Mouse (Mus musculus) CH12.LX (cell line): ENCODE measurements around the gene Cmss1. TPM values are rescaled to one million over a fixed set of nuclear protein-coding genes. Genes with fewer than 3 reads are reported as not detected.

Source experiments
- DNase-seq: peaks from one replicate; pipeline ENCODE4 v3.0.0-alpha.2; 2013; ENCODE audit errors: extremely low read depth
- H3K27ac ChIP-seq: 2 replicates; pipeline ENCODE4 v1.5.1; 2012; ENCODE audit warnings: low read depth, mild to moderate bottlenecking, control low read depth, moderate library complexity; ENCODE audit not compliant: insufficient read depth
- H3K27me3 ChIP-seq: replicated peaks from 2 replicates; pipeline ENCODE3; 2012; ENCODE audit warnings: inconsistent platforms
- H3K36me3 ChIP-seq, 2 experiments: replicated peaks in 1 of 2; 2 replicates each; pipeline versions ENCODE3 to v1.6.1; 2012; ENCODE audit warnings: inconsistent platforms in 1 of 2, low read length in 1 of 2, mild to moderate bottlenecking in 1 of 2, mixed read lengths in 1 of 2, moderate library complexity in 1 of 2; ENCODE audit not compliant: control insufficient read depth in 1 of 2, insufficient read depth in 1 of 2
- H3K4me1 ChIP-seq, 2 experiments: 2 replicates each; pipeline ENCODE4 v1.6.1; 2012; ENCODE audit warnings: inconsistent platforms in 1 of 2, moderate library complexity in 1 of 2; ENCODE audit not compliant: insufficient read depth in 2 of 2, control insufficient read depth in 1 of 2
- H3K4me2 ChIP-seq: 2 replicates; pipeline ENCODE4 v1.6.1; 2012; ENCODE audit warnings: low read depth, mild to moderate bottlenecking, control low read depth; ENCODE audit not compliant: poor library complexity, insufficient read depth, severe bottlenecking
- H3K4me3 ChIP-seq, 3 experiments: fragments of 150-350 bp in 1 of 3; sonication (generic) in 1 of 3; replicated peaks in 1 of 3; 2 replicates each; pipeline versions ENCODE3 to v1.5.1; 2011 to 2012; ENCODE audit warnings: low read depth in 2 of 3, low read length in 2 of 3, mild to moderate bottlenecking in 2 of 3, moderate library complexity in 2 of 3, control low read depth in 1 of 3, improper control_type of control experiment in 1 of 3, inconsistent platforms in 1 of 3, mixed read lengths in 1 of 3; ENCODE audit not compliant: poor library complexity in 1 of 3
- H3K79me2 ChIP-seq: replicated peaks from 2 replicates; pipeline ENCODE4 v1.6.1; 2012; ENCODE audit warnings: mild to moderate bottlenecking, moderate library complexity; ENCODE audit not compliant: control insufficient read depth, poor library complexity, insufficient read depth, severe bottlenecking; ENCODE audit errors: extremely low read depth
- H3K9ac ChIP-seq: 2 replicates; pipeline ENCODE4 v1.6.1; 2012; ENCODE audit warnings: low read depth, mild to moderate bottlenecking, control low read depth, moderate library complexity; ENCODE audit not compliant: insufficient read depth
- H3K9me3 ChIP-seq: replicated peaks from 2 replicates; pipeline ENCODE3; 2012; ENCODE audit warnings: low read length, inconsistent platforms, mixed read lengths
- CHD1 ChIP-seq: IDR thresholded peaks from 2 replicates; pipeline ENCODE4 v1.6.1; 2012; ENCODE audit warnings: low read depth, low read length, improper control_type of control experiment, inconsistent platforms
- CHD2 ChIP-seq: IDR thresholded peaks from 2 replicates; pipeline ENCODE4 v1.6.1; 2011; ENCODE audit warnings: low read length, improper control_type of control experiment
- CTCF ChIP-seq, 2 experiments: IDR thresholded peaks in 1 of 2; conservative IDR thresholded peaks in 1 of 2; 2 replicates each; pipeline ENCODE4 v1.5.1; 2011 to 2012; ENCODE audit warnings: low read depth in 2 of 2, low read length in 2 of 2, improper control_type of control experiment in 1 of 2, inconsistent platforms in 1 of 2, mild to moderate bottlenecking in 1 of 2, moderate library complexity in 1 of 2
- ELF1 ChIP-seq: IDR thresholded peaks from 2 replicates; pipeline ENCODE4 v1.6.1; 2014; ENCODE audit warnings: low read depth, mild to moderate bottlenecking, inconsistent platforms, low read length, improper control_type of control experiment
- EP300 ChIP-seq: IDR thresholded peaks from 2 replicates; pipeline ENCODE4 v1.6.1; 2011; ENCODE audit warnings: low read length, improper control_type of control experiment
- ETS1 ChIP-seq: conservative IDR thresholded peaks from 2 replicates; pipeline ENCODE4 v1.6.1; 2012; ENCODE audit warnings: low read depth, mild to moderate bottlenecking, inconsistent platforms, low read length, improper control_type of control experiment, moderate library complexity
- GABPA ChIP-seq: IDR thresholded peaks from 2 replicates; pipeline ENCODE4 v1.6.1; 2012; ENCODE audit warnings: low read depth, low read length, improper control_type of control experiment, inconsistent platforms; ENCODE audit not compliant: insufficient replicate concordance
- HCFC1 ChIP-seq: IDR thresholded peaks from 2 replicates; pipeline ENCODE4 v1.6.1; 2012; ENCODE audit warnings: low read depth, mild to moderate bottlenecking, inconsistent platforms, low read length, improper control_type of control experiment
- IRF4 ChIP-seq: IDR thresholded peaks from 2 replicates; pipeline ENCODE4 v1.6.1; 2014; ENCODE audit warnings: low read depth, mild to moderate bottlenecking, inconsistent platforms, low read length, improper control_type of control experiment
- JUN ChIP-seq: IDR thresholded peaks from 2 replicates; pipeline ENCODE4 v1.6.1; 2011; ENCODE audit warnings: low read depth, mild to moderate bottlenecking, low read length, improper control_type of control experiment, moderate library complexity; ENCODE audit not compliant: insufficient read depth
- JUND ChIP-seq: conservative IDR thresholded peaks from 2 replicates; pipeline ENCODE4 v1.6.1; 2011; ENCODE audit warnings: low read depth, low read length, improper control_type of control experiment
- KAT2A ChIP-seq: IDR thresholded peaks from 2 replicates; pipeline ENCODE4 v1.6.1; 2012; ENCODE audit warnings: low read length, improper control_type of control experiment, inconsistent platforms; ENCODE audit not compliant: insufficient replicate concordance
- MAFK ChIP-seq: IDR thresholded peaks from 2 replicates; pipeline ENCODE4 v1.6.1; 2011; ENCODE audit warnings: low read length, improper control_type of control experiment; ENCODE audit not compliant: insufficient replicate concordance
- MAX ChIP-seq: IDR thresholded peaks from 2 replicates; pipeline ENCODE4 v1.6.1; 2011; ENCODE audit warnings: low read length, improper control_type of control experiment
- MAZ ChIP-seq: IDR thresholded peaks from 2 replicates; pipeline ENCODE4 v1.6.1; 2012; ENCODE audit warnings: low read depth, mild to moderate bottlenecking, inconsistent platforms, low read length, improper control_type of control experiment, moderate library complexity
- MEF2A ChIP-seq: IDR thresholded peaks from 2 replicates; pipeline ENCODE4 v1.6.1; 2014; ENCODE audit warnings: low read depth, mild to moderate bottlenecking, inconsistent platforms, low read length, improper control_type of control experiment, borderline replicate concordance
- MXI1 ChIP-seq: IDR thresholded peaks from 2 replicates; pipeline ENCODE4 v1.6.1; 2011; ENCODE audit warnings: mild to moderate bottlenecking, low read depth, low read length, improper control_type of control experiment
- MYC ChIP-seq: IDR thresholded peaks from 2 replicates; pipeline ENCODE4 v1.6.1; 2011; ENCODE audit warnings: low read depth, mild to moderate bottlenecking, improper control_type of control experiment, low read length
- NELFE ChIP-seq: IDR thresholded peaks from 2 replicates; pipeline ENCODE4 v1.6.1; 2011; ENCODE audit warnings: low read depth, low read length, improper control_type of control experiment
- NRF1 ChIP-seq: IDR thresholded peaks from 2 replicates; pipeline ENCODE4 v1.6.1; 2014; ENCODE audit warnings: low read depth, mild to moderate bottlenecking, inconsistent platforms, low read length, improper control_type of control experiment, moderate library complexity
- PAX5 ChIP-seq: IDR thresholded peaks from 2 replicates; pipeline ENCODE4 v1.6.1; 2012; ENCODE audit warnings: low read length, inconsistent platforms, mixed read lengths
- POLR2A ChIP-seq: IDR thresholded peaks from 2 replicates; pipeline ENCODE4 v1.6.1; 2011; ENCODE audit warnings: low read depth, mild to moderate bottlenecking, improper control_type of control experiment, low read length
- POLR2AphosphoS2 ChIP-seq: IDR thresholded peaks from 2 replicates; pipeline ENCODE4 v1.6.1; 2011; ENCODE audit warnings: low read depth, low read length, improper control_type of control experiment
- RAD21 ChIP-seq: IDR thresholded peaks from 2 replicates; pipeline ENCODE4 v1.6.1; 2011; ENCODE audit warnings: low read depth, mild to moderate bottlenecking, low read length, improper control_type of control experiment, moderate library complexity
- RCOR1 ChIP-seq: conservative IDR thresholded peaks from 2 replicates; pipeline ENCODE4 v1.6.1; 2012; ENCODE audit warnings: low read depth, mild to moderate bottlenecking, inconsistent platforms, low read length, improper control_type of control experiment
- SIN3A ChIP-seq: IDR thresholded peaks from 2 replicates; pipeline ENCODE4 v1.6.1; 2012; ENCODE audit warnings: low read length, improper control_type of control experiment, inconsistent platforms
- SMC3 ChIP-seq: IDR thresholded peaks from 2 replicates; pipeline ENCODE4 v1.6.1; 2011; ENCODE audit warnings: low read depth, low read length, improper control_type of control experiment
- TBP ChIP-seq: conservative IDR thresholded peaks from 2 replicates; pipeline ENCODE4 v1.6.1; 2011; ENCODE audit warnings: low read depth, low read length, improper control_type of control experiment
- TCF12 ChIP-seq: IDR thresholded peaks from 2 replicates; pipeline ENCODE4 v1.6.1; 2014; ENCODE audit warnings: low read depth, mild to moderate bottlenecking, inconsistent platforms, low read length, improper control_type of control experiment
- UBTF ChIP-seq: IDR thresholded peaks from 2 replicates; pipeline ENCODE4 v1.6.1; 2012; ENCODE audit warnings: low read depth, mild to moderate bottlenecking, inconsistent platforms, low read length, improper control_type of control experiment, moderate library complexity
- USF2 ChIP-seq: conservative IDR thresholded peaks from 2 replicates; pipeline ENCODE4 v1.6.1; 2011; ENCODE audit warnings: low read depth, low read length, improper control_type of control experiment
- ZC3H11A ChIP-seq: IDR thresholded peaks from 2 replicates; pipeline ENCODE4 v1.6.1; 2012; ENCODE audit warnings: low read depth, mild to moderate bottlenecking, inconsistent platforms, low read length, improper control_type of control experiment
- ZKSCAN1 ChIP-seq: IDR thresholded peaks from 2 replicates; pipeline ENCODE4 v1.6.1; 2012; ENCODE audit warnings: low read depth, inconsistent platforms, low read length, improper control_type of control experiment, borderline replicate concordance
- ZMIZ1 ChIP-seq: IDR thresholded peaks from 2 replicates; pipeline ENCODE4 v1.6.1; 2012; ENCODE audit warnings: low read depth, mild to moderate bottlenecking, inconsistent platforms, low read length, improper control_type of control experiment
- ZNF384 ChIP-seq: IDR thresholded peaks from 2 replicates; pipeline ENCODE4 v1.6.1; 2012; ENCODE audit warnings: low read depth, low read length, improper control_type of control experiment, inconsistent platforms
- dilution Hi-C: fragments of 300-500 bp; cut with MboI; formaldehyde crosslinking; loops from 2 replicates; pipeline ENCODE4 v1.14.3; 2020; ENCODE audit warnings: low sequenced_read_pairs; ENCODE audit not compliant: extremely low pct_unique_long_range_greater_than_20kb, extremely low pct_ligation_motif_present
- in situ Hi-C: fragments of 300-500 bp; cut with MboI; formaldehyde crosslinking; loops from 3 replicates; pipeline ENCODE4 v1.14.3; 2019; ENCODE audit warnings: low sequenced_read_pairs, low pct_ligation_motif_present, low pct_unique_long_range_greater_than_20kb, mixed read lengths
- polyA plus RNA-seq: library from polyadenylated mRNA; unstranded; fragments of >175 nt; gene quantifications from 2 replicates; pipeline ENCODE4 v1.2.1, GENCODE M21; 2012; ENCODE audit warnings: low read depth; ENCODE audit not compliant: insufficient read length
- total RNA-seq, 2 experiments: library from RNA; depleted of rRNA; stranded (reverse); fragments of 300-350 nt in 1 of 2; fragments of >200 nt in 1 of 2; gene quantifications; 2 replicates each; pipeline ENCODE4 v1.2.3; 2012 to 2014

The Cmss1 gene
- total and polyA plus RNA-seq, 3 experiments: 94.7 to 107 (median 103) TPM

DNA sequence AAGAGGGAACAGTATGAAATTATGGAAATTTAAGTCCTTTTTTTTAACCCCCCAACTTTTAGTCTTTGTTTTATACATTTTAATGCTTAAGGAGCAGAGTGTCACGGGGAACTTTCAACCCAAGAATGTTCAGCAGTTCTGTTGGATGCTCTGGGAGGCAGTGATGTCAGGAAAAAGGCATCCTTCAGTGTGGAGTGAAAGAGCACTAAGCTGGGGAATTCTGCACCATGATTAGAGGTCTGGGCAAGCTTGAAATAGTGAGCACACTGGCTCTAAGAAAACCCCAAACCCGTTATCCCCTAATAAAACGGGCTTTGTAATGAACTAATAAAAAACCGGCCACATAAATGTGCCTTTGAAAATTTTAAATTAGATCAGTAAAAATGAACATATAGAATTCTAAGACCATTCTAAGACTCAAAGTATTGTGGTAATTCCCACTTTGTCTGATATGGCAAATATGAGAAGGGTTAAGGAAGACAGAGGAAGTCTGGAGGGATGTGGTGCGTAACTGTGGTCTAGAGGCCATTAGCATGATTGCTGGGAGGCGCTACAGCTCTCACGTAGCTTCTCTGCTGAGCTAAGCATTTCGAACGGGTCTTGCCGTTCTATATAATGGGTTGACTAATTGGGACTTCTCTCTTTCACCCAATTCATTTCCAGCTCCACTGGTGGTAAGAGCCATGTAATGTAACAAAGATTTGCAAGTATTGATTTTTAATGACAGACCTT lies 165.8 kb downstream of the Cmss1 start:
- Histone ChIP-seq H3K4me1 (peaks cover 10 to 59% of the 10 kb centered on the region in 2 experiments), H3K9me3 (no peaks in the 10 kb centered on the region)
- dilution Hi-C loops: no loop called here

GRCm38 (mm10) chr16:57439206-57439605 lies 167.5 kb downstream of the Cmss1 start:
- no peak for DNase-seq
- Histone ChIP-seq H3K9me3 (no peaks in the 10 kb centered on the region), H3K36me3 (peaks cover 0 to 4% of the 10 kb centered on the region in 2 experiments), H3K4me3 (no peak overlapping the region), H3K9ac (no peak overlapping the region), H3K79me2 (no peaks in the 10 kb centered on the region), H3K27me3 (no peaks in the 10 kb centered on the region), H3K27ac (no peak overlapping the region), H3K4me2 (no peak overlapping the region), H3K4me1 (peaks cover 4 to 62% of the 10 kb centered on the region in 2 experiments; a peak in 3 of 4 replicates)
- dilution Hi-C loops: no loop called here
- TF ChIP-seq KAT2A (no peak), ZNF384 (no peak), UBTF (no peak), ZMIZ1 (no peak), PAX5 (no peak), ELF1 (no peak), TBP (no peak), SIN3A (no peak), MAZ (no peak), JUND (no peak), ETS1 (no peak), EP300 (no peak), MAFK (no peak), MEF2A (no peak), USF2 (no peak)
- in situ Hi-C loops: no loop called here

More for the DNA sequence above, 165.8 kb downstream of the Cmss1 start:
- no peaks in the 10 kb centered on the region for H3K79me2 ChIP-seq
- H3K27me3 ChIP-seq: no peaks in the 10 kb centered on the region
- no peak overlapping the region for H3K9ac ChIP-seq
- peaks cover 0 to 4% of the 10 kb centered on the region in 2 experiments for H3K36me3 ChIP-seq
- TF ChIP-seq IRF4 (no peak), UBTF (no peak), EP300 (0 out of 2 replicates have a peak, but pooled peaks have one; percentile 20), POLR2A (no peak), ZKSCAN1 (no peak), NELFE (no peak), MXI1 (no peak), HCFC1 (no peak), NRF1 (no peak), MAFK (peak; percentile 93), ZC3H11A (no peak), MAX (0 out of 2 replicates have a peak, but pooled peaks have one; percentile 17), GABPA (no peak), USF2 (no peak), MYC (no peak), CHD2 (no peak), JUN (no peak), RCOR1 (no peak), SMC3 (no peak), CTCF (conservative IDR thresholded peaks at IDR 0.05 in 1 of 2, IDR thresholded peaks at IDR 0.05 in 1 of 2; ENCODE audit: low read depth in 2 of 2, low read length in 2 of 2) (no peak), POLR2AphosphoS2 (no peak), RAD21 (no peak), MAZ (no peak), CHD1 (no peak), TCF12 (no peak; the same call in 1 of the 2 replicates), ETS1 (peak; percentile 20; the same call in 1 of the 2 replicates), ZNF384 (no peak), ELF1 (no peak)
- no peak overlapping the region for H3K27ac ChIP-seq
- in situ Hi-C loops: no loop called here
- DNase-seq: peak; percentile 42
- H3K4me2 ChIP-seq: no peak overlapping the region
- H3K4me3 ChIP-seq: no peak overlapping the region
